ENCODE assay signal across 8 mouse cellular contexts in genomic region chr16:34667031-34667726, GRCm38 (mm10). TPM values are rescaled to one million over a fixed set of nuclear protein-coding genes. Genes with fewer than 3 reads are reported as not detected.
DNase-seq lines count a peak whose midpoint lies in the region; ATAC-seq lines count a peak whose summit lies in the region.

No protein-coding gene starts in this region.

- no peaks in the 10 kb centered on the region for H3K36me3 ChIP-seq in megakaryocyte, embryonic 14.5 days (replicated peaks; ENCODE audit: low read length)

- H3K4me3 ChIP-seq in megakaryocyte, embryonic 14.5 days (replicated peaks): peak overlapping the region; percentile 87

- peaks cover 41% of the 10 kb centered on the region for H3K27me3 ChIP-seq in megakaryocyte, embryonic 14.5 days (replicated peaks)

- peaks cover 30% of the 10 kb centered on the region for H3K4me1 ChIP-seq in megakaryocyte, embryonic 14.5 days

- no peaks in the 10 kb centered on the region for H3K9me3 ChIP-seq in megakaryocyte, embryonic 14.5 days

- ATAC-seq in activated CD4-positive, CD25-positive, alpha-beta regulatory T cell, adult 4 months: peak; percentile 66
- peak; percentile 96 for ATAC-seq in common myeloid progenitor, adult 5-6 weeks (replicated peaks; ENCODE audit: low read depth, poor library complexity, severe bottlenecking)

- peak; percentile 62 for DNase-seq in gastrocnemius, postnatal 10 days
- DNase-seq in induced T-regulatory cell, adult 2 months (ENCODE audit: low read depth): peak; percentile 83
- peak; percentile 33 to 53 for DNase-seq in left cerebral cortex, adult 8-10 months (ENCODE audit: low spot score in 2 of 2)
- DNase-seq in right cerebral cortex, adult 2 months (ENCODE audit: low spot score in 2 of 2): peak; percentile 78
- DNase-seq in urinary bladder, postnatal 10 days (ENCODE audit: low spot score): peak; percentile 13

RNA-seq across cellular contexts. Expression of gene Ropn1, which starts 17.5 kb away (rescaled TPM):
- not detected for polyA plus RNA-seq in activated CD4-positive, CD25-positive, alpha-beta regulatory T cell, adult 4 months (2017; shearing (Covaris generic))
- not detected in 2 replicates for total RNA-seq in common myeloid progenitor, adult 5-6 weeks (2017)
- total RNA-seq in gastrocnemius, postnatal 10 days (2021): not detected
- total RNA-seq in left cerebral cortex, adult 8-10 months (2022): not detected
- polyA plus RNA-seq in megakaryocyte, embryonic 14.5 days (2012; ENCODE audit: insufficient read depth, low replicate concordance): not detected in 2 replicates

RNA-seq across cellular contexts. Expression of gene Ccdc14, which starts 23.2 kb away (rescaled TPM):
- 1 to 10 TPM; 2.9 to 3.1 TPM for polyA plus RNA-seq in activated CD4-positive, CD25-positive, alpha-beta regulatory T cell, adult 4 months (2017; shearing (Covaris generic))
- total RNA-seq in common myeloid progenitor, adult 5-6 weeks (2017): 11.9 and 12.8 TPM in 2 replicates
- 1 to 10 TPM; 5.3 to 5.6 TPM for total RNA-seq in gastrocnemius, postnatal 10 days (2021)
- 1 to 10 TPM; 3.1 to 4.3 (median 4.0) TPM for total RNA-seq in left cerebral cortex, adult 8-10 months (2022)
- 0.11 TPM in 1 of 2 replicates, not detected in the other for polyA plus RNA-seq in megakaryocyte, embryonic 14.5 days (2012; ENCODE audit: insufficient read depth, low replicate concordance)

Comparison
In these comparisons a context has a peak if more than half of its experiments do, and no peak if none do; other contexts are left out.
1. Peak in every context shown above with its lines: DNase-seq, ATAC-seq and H3K4me3 ChIP-seq.
2. DNase-seq: peak in every context shown above with its lines; median percentile 83 in induced T-regulatory cell, adult 2 months; 78 in right cerebral cortex, adult 2 months; 62 in gastrocnemius, postnatal 10 days; 43 in left cerebral cortex, adult 8-10 months; 13 in urinary bladder, postnatal 10 days.